Mouse (Mus musculus): ENCODE measurements around the gene Hoxb6.

DNA sequence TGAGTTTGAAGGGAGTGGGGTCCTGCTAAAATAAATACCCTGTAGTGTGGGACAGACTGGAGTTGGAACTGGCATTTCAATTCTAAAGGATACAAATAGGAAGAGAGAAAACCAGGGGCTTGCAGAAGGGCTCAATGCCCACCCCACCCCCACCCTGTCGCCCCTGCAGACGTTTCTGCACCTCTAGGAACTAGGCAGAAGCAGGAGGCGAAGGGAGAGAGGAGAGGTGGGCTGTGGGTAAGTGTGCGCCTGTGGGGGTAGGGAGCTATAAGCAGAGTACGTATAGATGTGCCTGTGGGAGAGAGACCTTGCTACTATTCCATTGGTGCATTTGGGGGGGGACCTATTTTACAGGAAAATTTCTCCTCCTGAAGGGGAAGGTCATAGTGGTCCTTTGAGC lies 35.5 kb downstream of the Hoxb6 start:
- TF ChIP-seq POLR2A (IDR thresholded peaks at IDR 0.05; ENCODE audit: low read depth, low read length) (no peak), CTCF (IDR thresholded peaks at IDR 0.05; ENCODE audit: extremely low read depth, insufficient read length, insufficient replicate concordance, low read depth, low read length) (no peak)

Measured in small intestine, adult 2 months (tissue).